Mouse (Mus musculus) ES-E14 (cell line): Measurements from ENCODE around the gene Zfp42. TPM values are rescaled to one million over a fixed set of nuclear protein-coding genes. Genes with fewer than 3 reads are reported as not detected.
"Not testable (repeated sequence)": the region's sequence is repeated elsewhere in the genome, so short reads cannot be mapped to it uniquely, and the experiment has no call there.

ENCODE experiments used
- DNase-seq: peaks from one replicate; pipeline ENCODE4 v3.0.0-alpha.2; 2013; ENCODE audit warnings: low read depth, low spot score
- H3K27ac ChIP-seq: 2 replicates; pipeline ENCODE4 v1.5.1; 2012; ENCODE audit warnings: low read depth, mild to moderate bottlenecking, low read length, moderate library complexity, mixed read lengths; ENCODE audit not compliant: poor library complexity, insufficient read depth, severe bottlenecking
- H3K36me3 ChIP-seq: 2 replicates; pipeline ENCODE4 v1.6.1; 2012; ENCODE audit warnings: mild to moderate bottlenecking, low read length, moderate library complexity, mixed read lengths; ENCODE audit not compliant: control insufficient read depth, poor library complexity, insufficient read depth, severe bottlenecking
- H3K4me1 ChIP-seq, 2 experiments: fragments of 150-350 bp in 1 of 2; sonication (generic) in 1 of 2; 2 replicates each; pipeline ENCODE4 v1.6.1; 2012; ENCODE audit warnings: low read length in 2 of 2, mild to moderate bottlenecking in 1 of 2, mixed read lengths in 1 of 2; ENCODE audit not compliant: control insufficient read depth in 2 of 2, insufficient read depth in 2 of 2, poor library complexity in 1 of 2
- H3K4me3 ChIP-seq, 2 experiments: fragments of 150-350 bp in 1 of 2; sonication (generic) in 1 of 2; 2 replicates each; pipeline ENCODE4 v1.5.1; 2012; ENCODE audit warnings: low read length in 2 of 2, low read depth in 1 of 2, mild to moderate bottlenecking in 1 of 2, mixed read lengths in 1 of 2; ENCODE audit not compliant: insufficient read depth in 1 of 2, poor library complexity in 1 of 2, severe bottlenecking in 1 of 2
- H3K9ac ChIP-seq: 2 replicates; pipeline ENCODE4 v1.6.1; 2012; ENCODE audit warnings: low read depth, mild to moderate bottlenecking, low read length, mixed read lengths; ENCODE audit not compliant: poor library complexity, insufficient read depth, severe bottlenecking
- H3K9me3 ChIP-seq: fragments of 150-350 bp; sonication (generic); 2 replicates; pipeline ENCODE4 v1.6.1; 2012; ENCODE audit warnings: low read depth, mild to moderate bottlenecking, low read length; ENCODE audit not compliant: control insufficient read depth, insufficient read depth
- CHD2 ChIP-seq: IDR thresholded peaks from 2 replicates; pipeline ENCODE4 v1.6.1; 2014; ENCODE audit warnings: mild to moderate bottlenecking, low read depth, low read length, inconsistent platforms
- HCFC1 ChIP-seq: IDR thresholded peaks from 2 replicates; pipeline ENCODE4 v1.6.1; 2012; ENCODE audit warnings: low read length, inconsistent platforms, borderline replicate concordance; ENCODE audit not compliant: insufficient read depth
- MAFK ChIP-seq: IDR thresholded peaks from 2 replicates; pipeline ENCODE4 v1.6.1; 2014; ENCODE audit warnings: mild to moderate bottlenecking, low read depth, low read length, inconsistent platforms; ENCODE audit not compliant: insufficient read depth
- ZC3H11A ChIP-seq: IDR thresholded peaks from 2 replicates; pipeline ENCODE4 v1.6.1; 2012; ENCODE audit warnings: low read depth, mild to moderate bottlenecking, inconsistent platforms, low read length, borderline replicate concordance
- ZNF384 ChIP-seq: IDR thresholded peaks from 2 replicates; pipeline ENCODE4 v1.6.1; 2012; ENCODE audit warnings: low read depth, low read length, inconsistent platforms
- in situ Hi-C, 2 experiments: fragments of 600-800 bp; cut with MboI; formaldehyde crosslinking; loops; one replicate each; pipeline ENCODE4 v1.15.1; 2025; ENCODE audit warnings: low sequenced_read_pairs in 2 of 2, inconsistent platforms in 1 of 2; ENCODE audit not compliant: unreplicated experiment in 2 of 2
- total RNA-seq: library from RNA; depleted of rRNA; stranded (reverse); fragments of 300-350 nt; gene quantifications from 2 replicates; pipeline ENCODE4 v1.2.3, GENCODE M21; 2012; rRNA removed

The Zfp42 gene
- total RNA-seq: 412 and 503 TPM in 2 replicates

DNA sequence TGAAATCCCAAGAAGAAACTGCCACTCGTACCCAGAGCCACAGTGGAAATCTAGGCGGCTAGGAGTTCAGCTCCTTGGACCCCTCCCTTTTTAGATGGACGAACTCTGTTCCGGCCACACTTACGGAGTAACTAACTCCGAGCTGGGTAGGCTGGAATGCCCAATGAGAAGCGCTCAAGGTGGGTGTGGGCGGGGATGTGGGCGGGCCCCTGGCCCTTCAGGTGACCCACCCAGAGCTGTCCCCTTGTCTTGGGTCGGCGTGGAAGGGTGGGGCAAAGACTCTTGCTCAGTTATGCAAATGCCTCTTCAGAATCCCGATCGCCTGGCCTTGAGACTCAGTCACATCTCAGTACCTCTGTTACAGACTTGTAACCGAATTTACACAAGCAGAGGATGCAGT lies at the start of gene Zfp42:
Gene Zfp42, minus strand, starts transcription at position 85 of the 400 bp plus-strand sequence.
- Histone ChIP-seq H3K27ac (peak within 1 kb of the TSS; percentile 99), H3K9ac (peak within 1 kb of the TSS; percentile 96), H3K36me3 (peaks cover 33% of the 10 kb centered on the region), H3K9me3 (no peaks in the 10 kb centered on the region), H3K4me3 (peak within 1 kb of the TSS; percentile 98 to 99), H3K4me1 (peaks cover 0 to 16% of the 10 kb centered on the region in 2 experiments; a peak in 2 of 4 replicates)
- DNase-seq: peak; percentile 97
- no peak for TF ChIP-seq ZNF384
- TF ChIP-seq MAFK: no peak
- no peak for TF ChIP-seq HCFC1
- no peak for TF ChIP-seq CHD2
- no peak for TF ChIP-seq ZC3H11A
- in situ Hi-C loops: no loop called here

DNA sequence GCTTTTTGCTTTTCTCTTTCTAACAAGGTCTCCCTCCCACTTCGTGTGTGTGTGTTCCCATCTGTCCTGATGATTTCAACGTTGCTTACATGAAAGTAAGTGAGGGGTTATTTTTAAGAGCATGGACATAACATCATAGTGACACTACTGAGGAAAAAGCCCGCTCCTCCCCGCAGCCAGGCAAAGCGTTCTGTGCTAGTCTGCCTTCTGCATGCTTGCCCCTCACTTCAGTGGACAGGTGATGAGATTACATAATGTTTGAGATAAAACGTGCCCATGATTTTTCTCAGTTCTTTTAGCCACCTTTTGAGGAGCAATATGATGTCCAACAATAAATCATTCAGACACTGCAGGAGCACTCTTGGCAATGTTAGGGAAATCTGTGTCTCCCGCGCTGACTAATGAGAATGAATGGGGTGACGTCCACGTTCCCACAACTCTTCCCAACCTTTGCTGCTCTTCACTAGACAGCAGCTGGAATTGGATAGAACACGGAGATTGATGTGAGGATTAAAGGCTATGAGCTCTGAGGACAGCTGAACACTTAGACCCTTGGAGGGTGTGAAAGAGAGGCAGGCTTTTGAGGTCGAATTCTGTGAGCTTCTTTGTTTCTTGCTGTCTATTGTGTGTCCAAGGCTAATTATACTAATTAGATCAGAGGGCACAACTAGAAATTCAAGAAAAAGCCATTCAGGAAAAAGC lies 49.4 kb upstream of the Zfp42 start:
- H3K4me3 ChIP-seq: no peak overlapping the region

DNA sequence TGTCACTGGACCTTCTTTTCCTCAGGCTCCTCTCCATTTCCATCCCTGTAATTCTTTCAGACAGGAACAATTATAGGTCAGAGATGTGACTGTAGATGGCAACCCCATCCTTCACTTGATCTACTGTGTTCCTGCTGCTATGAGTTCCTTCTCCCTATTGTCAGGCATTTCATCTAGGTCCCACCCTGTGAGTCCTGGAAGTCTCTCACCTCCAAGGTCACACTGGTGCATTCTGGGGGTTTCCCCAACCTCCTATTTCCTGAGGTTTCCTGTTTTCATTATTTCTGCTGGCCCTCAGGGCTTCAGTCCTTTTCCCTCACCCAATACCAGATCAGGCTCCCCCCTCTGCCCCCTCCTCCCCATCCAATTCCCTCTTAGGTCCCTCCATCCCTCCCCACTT lies 45.5 kb upstream of the Zfp42 start:
- DNase-seq, H3K4me1 ChIP-seq, H3K4me3 ChIP-seq, H3K36me3 ChIP-seq, H3K27ac ChIP-seq, H3K9me3 ChIP-seq, in situ Hi-C loops, H3K9ac ChIP-seq: not testable (repeated sequence)

More for the DNA sequence above, 49.4 kb upstream of the Zfp42 start:
- in situ Hi-C loops: no loop called here
- TF ChIP-seq CHD2 (no peak), MAFK (no peak), ZNF384 (no peak), ZC3H11A (no peak), HCFC1 (no peak)
- H3K36me3 ChIP-seq: no peaks in the 10 kb centered on the region
- no peaks in the 10 kb centered on the region for H3K9me3 ChIP-seq
- H3K4me1 ChIP-seq: peaks cover 2 to 4% of the 10 kb centered on the region in 2 experiments; a peak in 1 of 4 replicates
- no peak overlapping the region for H3K27ac ChIP-seq
- no peak overlapping the region for H3K9ac ChIP-seq
- DNase-seq: no peak

DNA sequence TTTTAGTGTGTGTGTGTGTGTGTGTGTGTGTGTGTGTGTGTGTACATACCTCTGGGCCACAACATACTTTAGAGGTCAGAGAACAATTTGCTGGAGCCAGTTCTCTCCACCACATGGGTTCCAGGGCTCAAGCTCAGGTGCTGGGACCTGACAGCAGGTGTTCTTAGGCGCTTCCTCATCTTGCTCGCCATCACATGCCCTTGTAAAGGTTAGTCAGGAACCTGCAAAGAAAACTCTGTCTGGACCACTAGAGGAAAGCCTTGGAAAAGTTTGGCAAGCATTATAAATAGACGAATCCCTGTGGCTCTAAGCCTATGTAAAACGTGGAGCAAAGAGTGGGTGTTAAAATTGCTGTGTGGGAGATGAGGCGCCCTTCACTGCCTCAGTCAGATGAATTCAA lies 31.8 kb upstream of the Zfp42 start:
- H3K4me1 ChIP-seq: no peaks in the 10 kb centered on the region
- in situ Hi-C loops: no loop called here

DNA sequence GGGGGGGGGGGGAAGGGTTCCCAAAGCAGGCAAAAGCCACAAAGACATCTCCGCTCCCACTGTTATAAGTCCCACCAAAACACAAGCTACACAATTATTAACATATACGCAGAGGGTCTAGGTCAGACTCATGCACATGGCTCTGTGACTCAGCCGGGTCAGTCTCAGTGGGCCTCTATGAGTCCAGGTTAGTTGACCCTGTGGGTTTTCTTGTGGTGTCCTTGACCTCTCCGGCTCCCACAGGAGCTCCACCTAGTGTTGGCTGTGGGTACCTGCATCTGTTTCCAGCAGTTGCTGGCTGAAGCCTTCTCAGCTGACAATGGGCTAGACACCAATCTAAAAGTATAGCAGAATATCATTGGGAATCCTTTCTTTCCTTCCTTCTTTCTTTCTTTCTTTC lies 26.7 kb upstream of the Zfp42 start:
- no peak overlapping the region for H3K4me3 ChIP-seq
- DNase-seq: peak; percentile 73
- H3K4me1 ChIP-seq: peaks cover 0 to 5% of the 10 kb centered on the region in 2 experiments; a peak in 3 of 4 replicates
- no peaks in the 10 kb centered on the region for H3K36me3 ChIP-seq
- no peaks in the 10 kb centered on the region for H3K9me3 ChIP-seq
- H3K9ac ChIP-seq: no peak overlapping the region
- H3K27ac ChIP-seq: no peak overlapping the region; the same call in 1 of the 2 replicates
- in situ Hi-C loops: no loop called here
- no peak for TF ChIP-seq ZNF384
- no peak for TF ChIP-seq MAFK
- peak; percentile 53; the same call in 1 of the 2 replicates for TF ChIP-seq ZC3H11A
- no peak for TF ChIP-seq HCFC1
- TF ChIP-seq CHD2: no peak

More for the DNA sequence above, 31.8 kb upstream of the Zfp42 start:
- Histone ChIP-seq H3K9me3 (no peaks in the 10 kb centered on the region), H3K27ac (no peak overlapping the region), H3K4me3 (no peak overlapping the region), H3K9ac (no peak overlapping the region), H3K36me3 (no peaks in the 10 kb centered on the region)
- TF ChIP-seq HCFC1 (no peak), MAFK (no peak), ZNF384 (no peak), ZC3H11A (no peak), CHD2 (no peak)
- no peak for DNase-seq
